Mouse (Mus musculus): Measurements from ENCODE around the gene Scfd2.

The Scfd2 gene

DNA sequence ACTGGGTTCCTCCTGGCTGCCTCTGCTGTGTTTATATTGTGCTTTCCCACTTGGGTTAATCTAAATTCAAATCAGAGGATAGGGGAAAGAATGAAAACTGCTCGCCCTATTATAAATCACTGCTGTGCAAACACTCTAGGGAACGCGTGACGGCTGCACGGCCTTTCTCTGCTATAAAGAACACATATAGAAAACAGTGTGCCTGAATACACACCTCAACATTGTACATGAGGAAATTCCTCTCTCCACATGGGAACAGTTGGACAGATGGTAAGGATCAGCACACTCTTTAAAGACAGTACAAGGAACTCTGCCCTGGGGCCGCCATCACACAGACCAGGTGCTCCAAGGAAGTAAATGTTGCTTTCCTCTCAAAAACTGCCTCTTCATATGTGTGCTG, 166.2 kb downstream of the Scfd2 start:
- DNase-seq (ENCODE audit: low read depth): no peak

DNA sequence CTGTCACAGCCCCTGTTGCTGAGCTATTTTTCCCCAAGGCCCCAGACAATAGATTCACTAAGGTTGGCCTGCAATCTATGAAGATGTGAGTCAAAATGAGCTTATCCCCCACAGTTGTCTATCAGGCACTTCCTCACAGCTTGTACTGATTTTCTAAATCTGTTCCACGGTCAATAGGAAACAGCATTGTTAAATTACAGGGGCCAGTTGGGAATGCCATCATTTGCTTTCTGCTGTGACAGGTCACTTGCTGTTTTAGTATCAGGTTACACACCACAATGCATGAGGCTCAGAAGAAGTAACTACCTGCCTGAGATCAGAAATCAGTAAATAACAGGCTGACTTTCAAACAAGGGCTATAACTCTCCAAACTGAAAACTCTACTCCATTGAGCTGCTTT, 168.3 kb downstream of the Scfd2 start:
- no peak for DNase-seq (ENCODE audit: low read depth)

GRCm38 (mm10) chr5:74361531-74361930, 170.0 kb downstream of the Scfd2 start:
- DNase-seq (ENCODE audit: low read depth): no peak

- DNase-seq (ENCODE audit: low read depth): no peak
These were observed 173.5 kb downstream of the Scfd2 start for GRCm38 (mm10) chr5:74358033-74358432.

DNA sequence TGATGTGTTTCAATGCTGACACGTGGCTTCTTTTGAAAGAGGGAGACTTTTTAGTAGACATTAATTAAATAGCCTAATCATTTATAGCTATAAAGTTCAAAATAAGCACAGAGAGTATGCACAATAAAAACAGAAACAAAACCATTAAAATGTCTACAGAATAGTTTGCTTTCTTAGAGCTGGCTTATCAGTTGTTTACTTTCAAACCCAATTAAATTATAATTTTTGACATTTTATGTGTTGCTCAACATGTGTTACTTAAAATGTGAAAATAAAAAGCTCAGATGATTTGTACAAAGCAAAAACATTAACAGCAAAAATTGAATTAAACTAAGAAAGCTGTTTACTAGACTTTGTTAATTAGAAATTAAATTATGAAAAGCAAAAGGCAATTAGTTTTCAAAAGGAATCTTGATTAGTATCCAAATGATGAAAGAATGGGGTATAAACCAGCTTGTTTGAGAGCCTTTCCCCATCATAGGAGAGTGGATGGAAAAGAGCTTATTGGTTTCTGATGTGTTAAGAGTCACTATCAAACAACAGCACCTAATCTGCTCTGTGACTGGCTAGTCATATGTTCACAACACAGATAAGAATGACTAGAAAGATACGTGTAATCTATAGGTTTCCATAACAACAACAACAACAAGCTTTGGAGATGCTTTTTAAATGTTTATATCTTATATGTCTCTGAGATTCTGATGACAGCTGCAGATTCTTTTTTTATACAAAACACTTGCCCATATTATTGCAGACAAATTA, 176.0 kb downstream of the Scfd2 start:
- DNase-seq (ENCODE audit: low read depth): no peak

- no peak for DNase-seq (ENCODE audit: low read depth)
These were observed 180.7 kb downstream of the Scfd2 start for GRCm38 (mm10) chr5:74350909-74351308.

DNA sequence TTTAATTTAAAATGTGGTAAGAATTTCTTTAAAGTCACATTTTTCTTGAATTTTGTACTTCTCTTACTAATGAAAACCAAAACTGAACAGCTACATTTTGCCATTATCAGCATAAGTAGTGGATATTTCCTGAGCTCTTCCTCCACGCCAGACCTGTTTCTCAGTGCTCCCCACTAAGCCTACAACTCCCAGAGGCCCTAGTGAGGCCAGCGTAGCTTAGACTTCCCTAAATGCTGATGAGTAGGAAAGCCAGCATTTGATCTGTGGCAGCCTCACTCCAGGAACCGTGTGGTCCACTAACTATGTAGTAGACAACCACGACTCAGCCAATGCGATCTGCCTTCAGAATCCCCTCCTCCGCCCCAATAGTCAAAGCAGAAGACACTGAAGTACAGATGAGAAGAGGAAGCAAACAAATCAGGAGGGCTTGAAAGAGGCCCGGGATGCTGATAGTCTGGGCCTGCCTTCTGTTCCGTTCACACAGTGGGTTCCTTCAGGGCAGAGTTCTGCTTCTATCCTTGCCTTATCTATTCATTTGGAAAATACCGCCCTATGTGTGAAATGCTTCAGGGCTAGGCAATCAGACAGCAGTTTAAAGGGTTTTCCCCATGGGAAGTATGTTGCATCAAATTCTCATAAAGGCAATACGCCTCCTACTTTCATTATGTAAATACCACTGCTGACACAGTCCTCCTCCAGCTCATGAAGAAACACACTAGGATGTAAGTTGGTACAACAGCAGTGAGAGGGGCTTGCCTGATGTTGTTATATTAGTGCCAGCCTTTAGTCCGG, 183.3 kb downstream of the Scfd2 start:
- peak; percentile 13 for DNase-seq (ENCODE audit: low read depth)

GRCm38 (mm10) chr5:74343045-74343444, 188.5 kb downstream of the Scfd2 start:
- DNase-seq (ENCODE audit: low read depth): no peak

GRCm38 (mm10) chr5:74342557-74342956, 189.0 kb downstream of the Scfd2 start:
- DNase-seq (ENCODE audit: low read depth): no peak

- DNase-seq (ENCODE audit: low read depth): no peak
These were observed 194.1 kb downstream of the Scfd2 start for GRCm38 (mm10) chr5:74337491-74337890.

GRCm38 (mm10) chr5:74336780-74337179, 194.8 kb downstream of the Scfd2 start:
- DNase-seq (ENCODE audit: low read depth): no peak

DNA sequence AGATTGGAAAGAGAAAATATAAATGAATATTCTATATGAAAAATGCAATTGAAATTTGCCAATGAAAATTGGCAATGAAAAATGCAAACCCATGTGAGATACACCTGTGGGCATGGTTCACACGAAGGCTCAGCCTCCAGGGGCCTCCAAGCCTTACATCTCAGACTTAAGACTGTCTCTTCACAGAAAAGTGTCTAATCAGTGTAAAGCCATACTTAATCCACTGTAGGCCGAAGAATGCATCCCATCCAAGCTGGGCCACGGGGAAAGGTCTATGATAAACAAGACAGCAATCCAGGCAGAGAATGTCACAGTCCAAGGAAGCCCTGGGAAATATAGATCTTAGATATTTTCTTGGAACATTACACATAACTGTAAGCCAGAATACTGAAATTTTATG, 198.3 kb downstream of the Scfd2 start:
- no peak for DNase-seq (ENCODE audit: low read depth)

DNA sequence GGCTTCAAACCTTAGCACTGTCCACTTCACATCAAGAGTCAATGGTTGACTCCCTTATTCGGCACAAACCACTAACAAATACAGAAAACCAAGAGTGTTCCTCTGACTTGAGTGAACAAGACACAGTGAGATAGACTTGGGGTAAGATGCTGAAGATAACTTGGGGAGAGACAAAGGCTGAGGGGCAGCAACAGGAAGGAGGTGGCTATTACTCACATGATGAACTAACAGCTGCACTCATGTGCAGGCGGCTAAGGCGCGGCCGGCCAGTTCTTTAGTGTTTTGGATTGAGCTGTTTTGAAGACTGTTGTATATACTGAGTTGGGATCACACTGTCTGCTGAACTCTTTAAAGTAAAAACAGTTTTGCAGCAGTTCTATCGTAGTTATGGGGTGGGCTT, 205.3 kb downstream of the Scfd2 start:
- DNase-seq (ENCODE audit: low read depth): no peak

GRCm38 (mm10) chr5:74321010-74321746, 210.4 kb downstream of the Scfd2 start:
- no peak for DNase-seq (ENCODE audit: low read depth)

DNA sequence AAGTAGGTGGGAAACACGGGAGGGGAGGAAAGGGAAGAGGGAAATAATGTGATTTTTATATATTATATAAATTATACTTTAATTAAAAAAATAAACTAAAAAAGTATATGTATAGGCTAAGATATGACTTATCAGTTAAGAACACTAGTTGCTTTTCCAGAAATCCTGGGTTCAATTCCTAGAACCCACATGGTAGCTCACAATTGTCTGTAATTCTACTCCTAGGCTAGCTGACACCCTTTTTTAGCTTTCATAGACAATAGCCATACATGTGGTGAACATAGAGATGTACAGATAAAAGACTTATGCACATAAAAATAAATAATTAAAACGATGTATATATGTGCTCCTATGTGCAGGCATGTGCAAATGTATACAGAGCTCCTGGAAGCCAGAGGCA, 212.0 kb downstream of the Scfd2 start:
- DNase-seq (ENCODE audit: low read depth): no peak

DNA sequence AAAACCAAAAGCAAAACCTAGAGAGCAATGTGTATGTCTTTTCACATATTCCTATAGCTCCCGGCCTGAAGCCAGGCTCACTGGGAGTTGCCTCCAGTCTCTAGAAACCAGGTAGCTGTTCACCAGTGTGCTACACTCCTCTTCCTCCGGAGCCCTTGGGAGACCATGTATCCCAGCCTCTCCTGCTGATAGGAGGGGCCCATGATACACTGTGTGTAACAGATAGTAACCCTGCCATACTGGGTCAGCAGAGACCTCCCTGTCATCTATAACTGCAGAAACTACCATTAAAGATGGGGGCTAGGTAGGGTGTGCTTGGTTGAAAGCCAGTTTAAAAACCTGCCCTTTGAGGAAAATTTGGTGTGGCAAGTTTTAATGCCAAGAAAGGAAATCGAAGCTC, 214.4 kb downstream of the Scfd2 start:
- DNase-seq (ENCODE audit: low read depth): no peak

- no peak for DNase-seq (ENCODE audit: low read depth)
These were observed 215.1 kb downstream of the Scfd2 start for GRCm38 (mm10) chr5:74316333-74316945.

GRCm38 (mm10) chr5:74315471-74316245, 215.9 kb downstream of the Scfd2 start:
- DNase-seq (ENCODE audit: low read depth): peak; percentile 78

DNA sequence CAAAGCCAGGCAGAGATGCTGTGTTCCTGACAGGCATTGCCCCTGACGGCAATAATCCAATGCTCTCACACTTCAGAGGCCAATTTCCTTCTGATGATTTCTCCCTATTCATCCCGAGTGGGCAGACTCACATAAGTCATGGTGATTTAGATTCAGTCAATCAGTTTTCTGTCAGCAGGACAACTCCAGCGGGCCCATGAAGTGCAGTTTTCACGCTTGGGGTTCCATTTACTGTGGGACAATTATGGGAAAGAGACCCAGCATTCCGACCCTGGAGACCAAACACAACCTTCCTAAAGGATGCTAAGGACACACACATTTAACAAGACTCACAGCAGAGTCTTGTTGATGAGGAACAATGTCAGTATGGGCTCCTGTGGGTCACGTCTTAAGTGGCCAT, 217.1 kb downstream of the Scfd2 start:
- no peak for DNase-seq (ENCODE audit: low read depth)

GRCm38 (mm10) chr5:74313542-74313941, 218.0 kb downstream of the Scfd2 start:
- DNase-seq (ENCODE audit: low read depth): no peak

- DNase-seq (ENCODE audit: low read depth): no peak
These were observed 219.7 kb downstream of the Scfd2 start for GRCm38 (mm10) chr5:74311865-74312264.
